Mouse (Mus musculus) kidney, adult 9 months (tissue): Measurements from ENCODE around the gene Camk1g.

Source experiments
- DNase-seq: peaks from one replicate; pipeline ENCODE4 v3.0.0; 2022

The Camk1g gene

DNA sequence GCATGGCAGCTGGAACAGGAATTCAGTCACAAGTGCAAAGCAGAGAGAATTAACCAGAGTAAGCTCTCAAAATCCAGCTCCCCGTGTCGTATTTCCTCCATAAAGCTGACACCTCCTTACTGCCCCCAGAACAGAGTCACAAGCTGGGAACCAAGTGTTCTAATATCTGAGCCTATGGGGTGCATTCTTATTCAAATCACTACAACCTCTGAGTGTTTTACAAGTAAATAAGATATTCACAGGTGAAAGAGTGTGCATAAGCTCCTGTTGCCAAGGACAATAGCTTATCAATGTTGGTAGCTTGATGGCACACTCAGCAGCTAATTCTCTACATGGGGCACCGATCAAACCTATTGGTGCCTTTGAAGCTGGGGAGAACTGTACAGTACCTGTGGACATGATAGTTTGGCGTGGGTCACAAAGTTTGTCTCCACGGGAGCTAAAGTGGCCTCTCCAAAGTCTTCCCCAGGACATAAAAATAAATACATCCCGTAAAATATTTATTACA lies 3.9 kb upstream of the Camk1g start:
- DNase-seq, result no peak

GRCm38 (mm10) chr1:193369091-193369490 lies 1.0 kb downstream of the Camk1g start:
- DNase-seq, result peak; percentile 70

- no peak for DNase-seq
Measured at GRCm38 (mm10) chr1:193368055-193368454, 2.0 kb downstream of the Camk1g start.

GRCm38 (mm10) chr1:193363801-193364231 lies 6.3 kb downstream of the Camk1g start:
- peak; percentile 70 for DNase-seq

DNA sequence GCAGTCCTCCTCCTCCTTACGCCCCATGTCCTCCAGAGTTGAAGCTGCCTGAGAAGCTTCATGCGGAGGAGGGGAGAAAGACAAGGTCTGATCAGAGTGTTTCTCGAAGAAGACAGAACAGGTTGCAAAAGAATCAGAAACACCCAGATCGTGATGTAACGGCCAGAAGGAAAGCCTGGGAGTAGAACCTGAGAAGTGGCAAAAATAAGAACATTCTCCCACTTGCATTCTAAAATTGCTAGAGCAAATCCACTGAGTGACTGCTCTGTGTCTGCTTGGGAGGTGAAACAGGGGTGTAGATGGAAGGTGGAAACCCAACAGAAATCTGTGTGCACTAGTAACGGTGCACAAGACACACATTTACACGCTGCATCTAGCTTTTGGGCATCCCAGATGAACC lies 8.0 kb downstream of the Camk1g start:
- DNase-seq, result no peak

DNA sequence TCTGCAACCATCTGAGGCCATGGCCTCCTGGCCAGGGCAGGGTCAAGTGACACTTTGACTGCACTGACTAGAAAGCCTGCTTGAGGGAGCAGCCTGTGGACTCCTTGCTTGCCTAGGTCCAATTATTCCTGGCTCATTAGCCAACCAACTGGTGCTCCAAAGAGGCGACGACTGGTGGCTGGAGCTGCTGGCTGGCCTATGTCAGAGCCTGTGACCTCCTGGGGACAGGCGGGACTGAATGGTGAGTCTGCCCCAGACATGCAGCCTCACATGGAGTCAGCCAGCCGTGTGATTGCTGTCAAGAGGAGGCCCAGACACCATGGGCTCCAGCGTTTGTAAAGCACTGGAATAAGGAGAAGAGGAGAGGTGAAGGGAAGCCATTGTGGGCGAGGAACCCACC lies 8.9 kb downstream of the Camk1g start:
- DNase-seq, result no peak

- DNase-seq, result no peak
Measured at GRCm38 (mm10) chr1:193359199-193359598, 10.9 kb downstream of the Camk1g start.

DNA sequence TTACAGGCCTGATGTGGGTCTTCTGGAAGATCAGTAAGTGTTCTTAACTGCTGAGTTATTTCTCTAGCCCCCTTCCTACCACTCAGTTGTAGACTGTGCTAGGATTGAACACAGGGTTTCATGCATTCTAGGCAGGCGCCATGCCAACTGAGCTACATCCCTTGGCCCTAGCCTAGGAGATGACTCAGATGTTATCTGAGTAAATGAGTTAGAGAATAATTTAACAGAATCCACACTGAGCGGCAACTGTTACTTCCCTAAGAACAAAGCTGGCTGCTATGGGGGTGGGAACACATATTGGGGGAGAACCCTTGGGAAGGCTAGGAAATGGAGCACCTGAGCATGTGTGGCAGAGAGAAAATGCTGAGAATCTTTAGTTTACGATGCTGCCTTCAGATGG lies 18.5 kb downstream of the Camk1g start:
- peak; percentile 63 for DNase-seq

- no peak for DNase-seq
Measured at GRCm38 (mm10) chr1:193350546-193350801, 19.6 kb downstream of the Camk1g start.

GRCm38 (mm10) chr1:193349702-193350545 lies 20.2 kb downstream of the Camk1g start:
- DNase-seq, result no peak

DNA sequence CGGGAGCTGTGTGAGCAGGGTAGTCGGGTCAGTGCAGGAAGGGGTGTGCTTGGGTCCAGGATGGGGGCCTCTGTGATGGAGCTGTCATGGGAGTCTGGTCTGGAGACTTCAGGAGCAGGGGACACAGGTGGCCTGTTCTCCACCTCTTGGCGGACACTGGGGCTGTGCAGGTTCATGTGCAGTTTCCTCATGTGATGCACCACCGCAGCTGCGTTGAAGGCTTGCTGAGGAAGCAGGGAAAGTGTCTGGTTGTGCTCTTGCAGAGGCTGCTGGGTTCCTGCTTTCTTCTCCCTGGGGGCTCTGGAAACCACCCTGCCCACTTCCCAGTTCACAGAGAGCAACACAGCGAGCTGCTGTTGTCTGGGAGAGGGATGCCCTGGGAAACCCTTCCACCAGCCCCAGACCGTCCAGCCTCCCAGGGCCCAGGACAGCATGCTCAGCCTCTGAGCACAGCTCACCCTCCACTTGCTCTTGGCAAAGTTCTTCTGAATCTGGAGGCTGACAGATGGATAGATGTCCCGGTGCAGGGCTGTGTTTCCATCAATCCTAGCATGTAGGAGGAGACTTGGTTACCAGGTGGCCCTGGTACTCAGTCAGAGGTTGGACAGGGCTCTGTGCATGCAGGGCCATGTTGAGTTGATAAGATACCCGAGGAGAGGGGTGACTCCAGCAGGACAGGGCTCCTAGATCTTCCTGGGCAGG lies 21.7 kb downstream of the Camk1g start:
- DNase-seq, result no peak

GRCm38 (mm10) chr1:193346908-193347307 lies 23.2 kb downstream of the Camk1g start:
- no peak for DNase-seq

- DNase-seq, result no peak
Measured at GRCm38 (mm10) chr1:193344976-193345375, 25.1 kb downstream of the Camk1g start.

GRCm38 (mm10) chr1:193343853-193344252 lies 26.2 kb downstream of the Camk1g start:
- no peak for DNase-seq

GRCm38 (mm10) chr1:193342198-193342946 lies 27.7 kb downstream of the Camk1g start:
- no peak for DNase-seq

DNA sequence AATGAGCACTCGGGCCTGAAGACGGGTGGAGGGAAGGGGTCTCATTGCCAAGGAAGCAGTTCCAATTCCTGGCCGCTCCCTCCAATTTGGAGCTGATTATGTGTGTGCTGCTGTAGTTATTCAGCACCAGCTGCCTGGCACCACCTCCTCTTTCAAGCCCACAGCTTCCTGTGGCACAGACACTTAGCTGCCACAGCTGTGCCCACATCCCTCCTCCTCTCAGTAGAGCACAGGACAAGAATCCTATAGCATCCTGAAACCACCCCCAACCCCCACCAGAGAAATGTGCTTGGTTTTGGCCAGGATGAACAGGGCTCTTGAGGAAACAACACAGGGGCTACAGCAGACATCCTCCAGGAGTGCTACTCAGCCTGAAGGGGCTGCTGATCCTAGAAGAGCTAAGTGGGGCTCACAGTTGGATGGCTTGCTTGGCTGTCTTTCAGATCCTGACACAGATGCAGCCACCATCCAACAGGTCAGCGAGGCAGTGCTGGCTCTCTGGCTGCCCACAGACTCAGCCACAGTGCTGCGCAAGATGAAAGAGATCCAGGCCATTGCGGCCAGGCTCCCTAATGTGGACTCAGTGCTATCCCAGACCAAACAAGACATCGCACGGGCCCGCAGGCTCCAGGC lies 31.6 kb downstream of the Camk1g start:
- no peak for DNase-seq

DNA sequence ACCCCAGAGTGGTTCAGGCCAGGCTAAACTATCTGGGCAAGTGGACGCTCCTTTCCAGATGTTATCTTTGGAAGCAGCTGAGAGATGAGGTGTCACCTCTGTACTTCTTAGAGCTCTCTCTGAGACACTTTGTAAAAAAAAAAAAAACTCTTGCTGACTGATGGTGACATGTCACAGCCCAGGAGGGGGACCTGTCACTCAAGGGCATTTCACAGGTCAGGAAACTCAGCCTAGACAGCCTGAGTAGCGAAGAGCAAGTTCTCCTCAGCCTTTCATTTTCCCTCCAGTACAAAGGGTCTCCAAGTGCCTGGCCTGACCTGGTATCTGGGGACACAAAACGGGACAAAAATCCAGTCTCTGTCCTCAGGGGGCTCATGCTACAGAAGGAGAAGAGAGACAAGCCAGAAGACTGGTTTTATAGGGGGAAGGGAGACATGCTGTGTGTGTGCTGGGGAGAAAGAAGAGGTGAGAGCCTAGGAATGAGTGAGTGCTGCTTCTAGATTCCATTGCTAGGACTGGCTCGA lies 32.2 kb downstream of the Camk1g start:
- DNase-seq, result no peak

GRCm38 (mm10) chr1:193337018-193337321 lies 33.1 kb downstream of the Camk1g start:
- DNase-seq, result no peak

DNA sequence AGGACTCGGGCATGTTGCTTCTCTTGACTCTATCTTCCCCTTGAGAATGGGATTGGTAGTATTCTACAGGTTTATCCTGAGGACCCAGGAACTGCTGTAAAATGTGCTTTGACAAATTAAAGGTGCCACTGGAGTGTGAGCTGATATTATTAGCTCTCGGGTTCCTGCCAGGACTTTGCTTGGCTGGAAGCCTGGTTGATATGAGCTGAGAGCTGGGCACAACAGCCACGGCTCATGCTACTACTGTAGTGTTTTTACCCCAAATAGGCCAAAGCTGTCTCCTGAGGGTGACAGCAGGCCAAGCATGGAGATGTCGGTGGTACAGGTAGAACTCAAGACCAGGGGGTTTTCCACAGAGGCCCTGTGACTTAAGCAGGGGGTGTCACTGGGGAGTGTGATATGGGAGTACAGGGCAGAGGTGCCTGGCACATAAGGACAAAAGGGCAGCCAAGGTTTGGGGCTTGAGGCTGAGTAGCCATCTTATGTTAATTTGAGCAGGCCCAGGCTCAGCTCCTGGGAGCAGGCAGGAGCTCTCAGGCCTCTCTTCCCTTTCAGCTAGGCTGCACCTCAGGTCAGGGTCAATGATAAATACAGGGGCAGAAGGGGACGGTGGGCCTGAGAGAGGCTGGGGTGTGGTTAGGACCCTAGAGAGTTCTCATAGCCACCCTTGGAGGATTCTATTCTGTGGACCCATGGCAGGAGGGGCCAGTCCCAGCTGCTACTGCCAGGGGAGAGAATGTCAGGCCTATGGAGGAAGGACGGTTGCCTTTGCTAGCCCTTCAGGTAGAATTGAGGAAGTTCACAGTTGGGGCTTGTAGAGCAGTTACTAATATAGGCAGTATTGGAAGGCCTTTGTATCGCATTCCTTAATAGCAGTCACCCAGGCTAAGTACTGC lies 33.7 kb downstream of the Camk1g start:
- DNase-seq, result no peak

- DNase-seq, result no peak
Measured at GRCm38 (mm10) chr1:193334546-193334945, 35.6 kb downstream of the Camk1g start.

GRCm38 (mm10) chr1:193333776-193334175 lies 36.3 kb downstream of the Camk1g start:
- no peak for DNase-seq

GRCm38 (mm10) chr1:193332671-193333070 lies 37.4 kb downstream of the Camk1g start:
- no peak for DNase-seq
